Mouse (Mus musculus) midbrain, embryonic 16.5 days (tissue): ENCODE results near the gene Chat. TPM values are rescaled to one million over a fixed set of nuclear protein-coding genes. Genes with fewer than 3 reads are reported as not detected.
A peak's percentile ranks its signal among the peaks of the same experiment; 100 is the strongest.
"Not testable (repeated sequence)": the region's sequence is repeated elsewhere in the genome, so short reads cannot be mapped to it uniquely, and the experiment has no call there.

Experiments used
- ATAC-seq: fragments of 200-750 bp; cut with Nextera tagmentation; 2 replicates; pipeline ENCODE4 v1.8.0; 2017; ENCODE audit warnings: moderate TSS enrichment
- H3K27ac ChIP-seq: fragments of 300-500 bp; sonication (generic); 2 replicates; pipeline ENCODE4 v1.5.1; 2014; ENCODE audit warnings: mild to moderate bottlenecking, low read length, mixed read lengths
- H3K27me3 ChIP-seq: fragments of 300-500 bp; sonication (generic); 2 replicates; pipeline ENCODE4 v1.6.1; 2014; ENCODE audit warnings: low read depth, low read length, mixed read lengths; ENCODE audit not compliant: control insufficient read depth, insufficient read depth
- H3K36me3 ChIP-seq: fragments of 300-500 bp; sonication (generic); 2 replicates; pipeline ENCODE4 v1.6.1; 2014; ENCODE audit warnings: mild to moderate bottlenecking, low read length, moderate library complexity, mixed read lengths; ENCODE audit not compliant: control insufficient read depth, insufficient read depth
- H3K4me1 ChIP-seq: fragments of 300-500 bp; sonication (generic); 2 replicates; pipeline ENCODE4 v1.6.1; 2014; ENCODE audit warnings: mild to moderate bottlenecking, low read length, mixed read lengths; ENCODE audit not compliant: control insufficient read depth, insufficient read depth
- H3K4me2 ChIP-seq: fragments of 300-500 bp; sonication (generic); 2 replicates; pipeline ENCODE4 v1.6.1; 2014; ENCODE audit warnings: mild to moderate bottlenecking, low read length, mixed read lengths
- H3K4me3 ChIP-seq: fragments of 300-500 bp; sonication (generic); 2 replicates; pipeline ENCODE4 v1.5.1; 2014; ENCODE audit warnings: low read depth, mild to moderate bottlenecking, low read length, moderate library complexity, mixed read lengths
- H3K9ac ChIP-seq: fragments of 300-500 bp; sonication (generic); 2 replicates; pipeline ENCODE4 v1.6.1; 2014; ENCODE audit warnings: low read depth, low read length, mixed read lengths
- H3K9me3 ChIP-seq: fragments of 300-500 bp; sonication (generic); replicated peaks from 2 replicates; pipeline ENCODE4 v1.6.1; 2014; ENCODE audit warnings: mild to moderate bottlenecking, low read length, mixed read lengths; ENCODE audit not compliant: control insufficient read depth, poor library complexity, severe bottlenecking
- WGBS: fragments of 180-500 bp; shearing (Covaris S2); extraction: QIAGEN DNeasy Blood & Tissue Kit; methylation state at CpG from one replicate; pipeline ENCODE4 v1.1.7; 2014; 5-methylcytosine and 5-hydroxymethylcytosine counted together
- polyA plus RNA-seq: library from polyadenylated mRNA; unstranded; fragments of >200 nt; fragmentation: Nextera tagmentation; extraction: Ambion mirVana; gene quantifications from 2 replicates; pipeline ENCODE4 v1.2.1, GENCODE M21; 2015

Chat gene
- polyA plus RNA-seq, 1 experiment from 2014 or later = 0.90 TPM

GRCm38 (mm10) chr14:32429030-32429602 lies 36.7 kb downstream of the Chat start:
- no peak overlapping the region for H3K27ac ChIP-seq
- H3K4me3 ChIP-seq = no peak overlapping the region
- WGBS = 30% methylated on average over 8 of the region's 8 CpGs
- H3K4me2 ChIP-seq = no peak overlapping the region
- H3K4me1 ChIP-seq = no peaks in the 10 kb centered on the region
- no peaks in the 10 kb centered on the region for H3K36me3 ChIP-seq
- H3K27me3 ChIP-seq = no peaks in the 10 kb centered on the region
- no peak for ATAC-seq
- no peak overlapping the region for H3K9ac ChIP-seq
- peaks cover 3% of the 10 kb centered on the region for H3K9me3 ChIP-seq

DNA sequence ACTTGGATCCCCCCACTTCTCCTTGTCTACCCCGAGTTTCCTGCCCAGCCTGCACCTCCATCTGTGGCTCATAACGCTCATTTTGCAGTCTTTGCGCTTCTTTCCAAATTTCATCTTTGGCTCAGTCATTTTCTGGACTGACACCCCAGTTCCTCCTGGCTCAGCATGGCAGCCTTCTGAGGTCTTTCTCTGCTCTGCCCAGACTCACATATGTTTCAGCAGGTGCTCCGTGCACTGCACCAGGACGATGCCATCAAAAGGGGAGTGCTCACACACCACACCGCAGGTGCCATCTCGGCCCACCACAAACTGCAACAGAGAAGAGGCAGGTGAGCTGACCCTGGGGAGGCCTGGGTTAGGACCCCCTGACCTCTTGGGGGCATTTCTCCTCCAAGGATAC lies 41.8 kb downstream of the Chat start:
- Histone ChIP-seq H3K4me3 (no peak overlapping the region), H3K4me2 (no peak overlapping the region), H3K9me3 (no peaks in the 10 kb centered on the region), H3K27me3 (no peaks in the 10 kb centered on the region), H3K9ac (no peak overlapping the region), H3K36me3 (no peaks in the 10 kb centered on the region), H3K4me1 (no peaks in the 10 kb centered on the region), H3K27ac (no peak overlapping the region)
- no peak for ATAC-seq
- WGBS = 88% methylated on average over 7 of the region's 7 CpGs

DNA sequence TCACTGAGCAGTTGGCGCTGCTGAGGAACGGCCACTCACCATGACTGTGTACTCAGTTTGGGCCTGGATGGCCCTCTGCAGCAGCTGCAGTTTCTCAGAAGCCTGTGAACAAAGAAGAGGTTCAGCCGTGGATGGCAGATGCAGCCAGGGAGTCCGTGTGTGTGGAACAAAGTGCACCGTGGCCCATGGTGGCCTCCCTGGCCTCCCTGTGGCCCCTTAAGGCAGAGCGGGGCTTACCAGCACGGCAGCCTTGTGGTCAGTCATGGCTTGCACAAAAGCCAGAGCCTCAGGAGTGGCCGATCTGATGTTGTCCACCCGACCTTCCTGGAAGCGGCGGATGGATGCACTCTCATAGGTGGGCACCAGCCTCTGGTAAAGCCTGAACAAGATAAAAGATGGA lies 47.0 kb downstream of the Chat start:
- no peak for ATAC-seq
- Histone ChIP-seq H3K9ac (no peak overlapping the region), H3K4me3 (no peak overlapping the region), H3K4me1 (no peaks in the 10 kb centered on the region), H3K9me3 (no peaks in the 10 kb centered on the region; the same call in 1 of the 2 replicates), H3K27ac (no peak overlapping the region), H3K4me2 (no peak overlapping the region), H3K27me3 (no peaks in the 10 kb centered on the region), H3K36me3 (no peaks in the 10 kb centered on the region)
- 80% methylated on average over 11 of the region's 11 CpGs for WGBS

GRCm38 (mm10) chr14:32412075-32412474 lies 53.7 kb downstream of the Chat start:
- ATAC-seq = no peak

GRCm38 (mm10) chr14:32410084-32410483 lies 55.7 kb downstream of the Chat start:
- no peak for ATAC-seq
- no peaks in the 10 kb centered on the region for H3K36me3 ChIP-seq
- no peak overlapping the region for H3K9ac ChIP-seq
- H3K27ac ChIP-seq = no peak overlapping the region
- no peaks in the 10 kb centered on the region for H3K4me1 ChIP-seq
- no peak overlapping the region for H3K4me2 ChIP-seq
- H3K27me3 ChIP-seq = no peaks in the 10 kb centered on the region
- no peaks in the 10 kb centered on the region; the same call in 1 of the 2 replicates for H3K9me3 ChIP-seq
- 86% methylated on average over 5 of the region's 5 CpGs for WGBS
- no peak overlapping the region for H3K4me3 ChIP-seq

More at GRCm38 (mm10) chr14:32412075-32412474, 53.7 kb downstream of the Chat start:
- H3K27me3 ChIP-seq = no peaks in the 10 kb centered on the region
- H3K4me3 ChIP-seq = no peak overlapping the region
- H3K36me3 ChIP-seq = no peaks in the 10 kb centered on the region
- WGBS = 84% methylated on average over 5 of the region's 5 CpGs
- no peaks in the 10 kb centered on the region for H3K4me1 ChIP-seq
- H3K27ac ChIP-seq = no peak overlapping the region
- H3K9me3 ChIP-seq = no peaks in the 10 kb centered on the region; the same call in 1 of the 2 replicates
- H3K4me2 ChIP-seq = no peak overlapping the region
- H3K9ac ChIP-seq = no peak overlapping the region

- not testable (repeated sequence) for H3K27me3 ChIP-seq, H3K4me1 ChIP-seq, H3K4me3 ChIP-seq, H3K9me3 ChIP-seq, ATAC-seq, H3K27ac ChIP-seq, H3K4me2 ChIP-seq, H3K36me3 ChIP-seq, H3K9ac ChIP-seq
- WGBS = 56% methylated on average over 1 of the region's 1 CpGs
Measured at GRCm38 (mm10) chr14:32405399-32405798, 60.4 kb downstream of the Chat start.

GRCm38 (mm10) chr14:32388196-32388595 lies 77.6 kb downstream of the Chat start, which contains the start of gene 1700024G13Rik:
Gene 1700024G13Rik (minus strand): TSS chr14:32388391.
- peak; percentile 81; the same call in 1 of the 2 replicates for ATAC-seq
- Histone ChIP-seq H3K9ac (no peak within 1 kb of the TSS), H3K4me3 (no peak within 1 kb of the TSS), H3K9me3 (no peaks in the 10 kb centered on the region), H3K27ac (no peak within 1 kb of the TSS), H3K4me2 (peak within 1 kb of the TSS; percentile 1; the same call in 1 of the 2 replicates), H3K4me1 (no peaks in the 10 kb centered on the region), H3K27me3 (no peaks in the 10 kb centered on the region), H3K36me3 (no peaks in the 10 kb centered on the region)
- WGBS = under 1% methylated on average over 13 of the region's 13 CpGs

DNA sequence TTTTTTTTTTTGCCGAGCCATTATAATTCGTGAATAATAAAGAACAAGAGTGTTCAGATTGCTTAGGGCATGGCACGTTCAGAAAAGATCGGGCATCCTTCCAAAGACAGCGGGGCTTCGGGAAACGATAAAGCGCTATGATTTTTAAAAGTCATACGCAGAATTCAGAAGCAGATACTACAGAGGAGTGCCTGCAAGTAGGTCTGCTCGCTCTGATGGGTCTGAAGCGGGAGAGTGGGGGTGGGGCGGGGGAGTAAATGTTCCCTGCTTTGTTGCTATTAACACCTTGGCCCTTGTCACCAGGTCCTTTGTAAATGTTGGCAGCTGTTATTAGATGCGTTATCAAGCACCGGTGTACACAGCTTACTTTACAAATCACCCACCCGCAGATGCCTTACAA lies 84.2 kb downstream of the Chat start:
- Histone ChIP-seq H3K4me3 (no peak overlapping the region), H3K36me3 (no peaks in the 10 kb centered on the region), H3K4me2 (peak overlapping the region; percentile 37), H3K27ac (no peak overlapping the region), H3K4me1 (peaks cover 14% of the 10 kb centered on the region; the same call in 1 of the 2 replicates), H3K27me3 (no peaks in the 10 kb centered on the region), H3K9ac (no peak overlapping the region), H3K9me3 (no peaks in the 10 kb centered on the region)
- 30% methylated on average over 15 of the region's 15 CpGs for WGBS
- peak; percentile 48; the same call in 1 of the 2 replicates for ATAC-seq

DNA sequence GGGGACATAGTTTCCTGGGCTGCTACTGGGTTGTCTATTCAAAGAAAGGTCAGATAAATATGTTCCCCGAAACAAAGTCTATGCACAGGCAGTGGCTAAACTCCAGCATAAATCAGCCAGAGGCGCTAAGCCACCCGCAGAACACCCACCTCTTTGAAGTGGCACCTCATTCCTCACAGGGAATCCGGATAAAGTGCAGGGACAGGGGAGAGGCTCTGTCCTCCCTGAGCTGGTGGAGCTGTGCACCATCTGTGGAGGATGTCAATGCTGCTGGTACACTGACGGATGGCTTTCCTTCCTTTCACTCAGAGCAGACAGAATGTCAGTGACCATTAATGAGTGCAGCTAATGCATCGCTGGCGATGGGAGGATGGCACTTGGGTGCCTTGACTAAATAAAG lies 84.7 kb downstream of the Chat start:
- Histone ChIP-seq H3K9ac (no peak overlapping the region), H3K27me3 (no peaks in the 10 kb centered on the region), H3K4me3 (no peak overlapping the region), H3K36me3 (no peaks in the 10 kb centered on the region), H3K4me2 (peak overlapping the region; percentile 37), H3K27ac (no peak overlapping the region), H3K4me1 (peaks cover 14% of the 10 kb centered on the region; the same call in 1 of the 2 replicates), H3K9me3 (no peaks in the 10 kb centered on the region)
- ATAC-seq = peak; percentile 56; the same call in 1 of the 2 replicates
- WGBS = 29% methylated on average over 7 of the region's 7 CpGs
